Mouse (Mus musculus): ENCODE data around the gene Rnf113a1. TPM values are rescaled to one million over a fixed set of nuclear protein-coding genes. Genes with fewer than 3 reads are reported as not detected.
"Not testable (repeated sequence)": the region's sequence is repeated elsewhere in the genome, so short reads cannot be mapped to it uniquely, and the experiment has no call there.

Rnf113a1 gene
- total and polyA plus RNA-seq, 2 experiments, result 1.1 to 1.7 TPM

DNA sequence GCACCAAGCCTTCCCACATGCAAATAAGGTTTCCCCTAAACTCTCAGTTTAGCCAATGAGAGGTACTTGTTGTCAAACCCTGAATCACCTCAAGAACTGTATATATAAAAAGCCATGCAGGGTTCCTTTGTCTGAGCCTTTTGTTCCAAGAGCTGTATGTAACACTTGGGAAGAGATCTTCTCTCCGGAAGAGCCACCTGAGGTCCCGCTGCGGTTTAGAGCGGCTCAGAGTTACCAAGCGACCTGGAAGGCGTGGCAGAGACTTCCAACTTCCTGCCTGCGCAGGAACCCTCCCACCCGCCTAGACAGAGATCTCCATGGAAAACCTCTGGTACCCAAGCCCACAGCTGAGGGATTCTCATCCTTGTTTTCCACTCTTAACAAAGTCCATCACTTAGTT lies 7.6 kb downstream of the Rnf113a1 start:
- Histone ChIP-seq H3K79me2 (ENCODE audit: control insufficient read depth, insufficient read depth, low read length) (no peaks in the 10 kb centered on the region), H3K4me3 (ENCODE audit: insufficient read depth, low read depth, low read length) (no peak overlapping the region), H3K9ac (ENCODE audit: low read depth, low read length) (no peak overlapping the region), H3K27me3 (ENCODE audit: control insufficient read depth, insufficient read depth, low read length) (no peaks in the 10 kb centered on the region), H3K27ac (replicated peaks; ENCODE audit: insufficient read depth, low read depth, low read length) (no peak overlapping the region), H3K36me3 (ENCODE audit: control insufficient read depth, insufficient read depth, low read length) (no peaks in the 10 kb centered on the region), H3K4me1 (ENCODE audit: control insufficient read depth, insufficient read depth, low read length) (no peaks in the 10 kb centered on the region)
- DNase-seq (ENCODE audit: extremely low read depth, low read depth, low spot score), result no peak
- TF ChIP-seq POLR2A (IDR thresholded peaks at IDR 0.05; ENCODE audit: extremely low read depth, insufficient read depth, low read length) (no peak), CTCF (IDR thresholded peaks at IDR 0.05; ENCODE audit: low read depth, low read length) (no peak)
- WGBS, result 71% methylated on average over 8 of the region's 8 CpGs

DNA sequence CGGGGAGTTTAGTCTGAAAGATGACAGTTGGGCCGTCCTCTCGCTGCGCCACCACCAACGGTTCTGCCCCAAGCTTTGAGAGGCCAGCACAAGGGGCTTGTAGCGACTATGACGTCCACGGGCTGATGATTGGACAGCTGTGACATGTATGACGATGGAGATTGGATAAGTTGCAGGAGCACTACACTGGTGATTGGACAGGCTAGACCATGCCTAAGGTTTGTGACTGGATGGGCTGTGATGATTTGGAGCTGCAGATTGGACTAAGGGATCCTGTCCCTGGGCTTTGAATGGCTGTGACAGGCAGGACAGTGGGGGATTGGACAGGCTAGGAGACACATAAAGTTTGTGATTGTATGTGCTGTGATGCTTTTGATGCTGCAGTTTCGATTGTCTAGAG lies 19.9 kb downstream of the Rnf113a1 start, which contains the start of gene Gm9:
Gene Gm9 (minus strand): TSS at position 101 of the 400 bp plus-strand sequence.
- no peaks in the 10 kb centered on the region for H3K4me1 ChIP-seq (ENCODE audit: control insufficient read depth, insufficient read depth, low read length)
- no peaks in the 10 kb centered on the region for H3K79me2 ChIP-seq (ENCODE audit: control insufficient read depth, insufficient read depth, low read length)
- no peak within 1 kb of the TSS for H3K4me3 ChIP-seq (ENCODE audit: insufficient read depth, low read depth, low read length)
- no peak within 1 kb of the TSS for H3K27ac ChIP-seq (replicated peaks; ENCODE audit: insufficient read depth, low read depth, low read length)
- H3K27me3 ChIP-seq (ENCODE audit: control insufficient read depth, insufficient read depth, low read length), result no peaks in the 10 kb centered on the region
- no peak for DNase-seq (ENCODE audit: extremely low read depth, low read depth, low spot score)
- no peak within 1 kb of the TSS for H3K9ac ChIP-seq (ENCODE audit: low read depth, low read length)
- TF ChIP-seq POLR2A (IDR thresholded peaks at IDR 0.05; ENCODE audit: extremely low read depth, insufficient read depth, low read length) (no peak), CTCF (IDR thresholded peaks at IDR 0.05; ENCODE audit: low read depth, low read length) (no peak)
- 86% methylated on average over 10 of the region's 10 CpGs for WGBS
- no peaks in the 10 kb centered on the region for H3K36me3 ChIP-seq (ENCODE audit: control insufficient read depth, insufficient read depth, low read length)

DNA sequence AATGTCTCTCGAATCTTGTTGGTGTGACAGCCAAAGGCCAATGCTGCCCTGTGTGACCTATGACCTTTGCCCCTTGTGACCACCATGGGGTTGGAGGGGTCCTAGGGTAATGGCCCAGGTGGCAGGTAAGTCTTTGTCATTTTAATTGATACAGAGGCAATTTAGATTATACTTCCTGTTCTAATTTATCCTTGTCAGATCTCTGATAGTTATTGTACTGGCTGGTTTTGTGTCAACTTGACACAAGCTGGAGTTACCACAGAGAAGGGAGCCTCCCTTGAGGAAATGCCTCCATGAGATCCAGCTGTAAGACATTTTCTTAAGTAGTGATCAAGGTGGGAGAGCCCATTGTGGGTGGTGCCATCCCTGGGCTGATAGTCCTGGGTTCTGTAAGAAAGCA lies 31.1 kb downstream of the Rnf113a1 start, which contains the start of gene Rhox1:
Gene Rhox1 (minus strand): TSS at position 101 of the 400 bp plus-strand sequence.
- H3K4me1 ChIP-seq (ENCODE audit: control insufficient read depth, insufficient read depth, low read length); H3K79me2 ChIP-seq (ENCODE audit: control insufficient read depth, insufficient read depth, low read length); DNase-seq (ENCODE audit: extremely low read depth, low read depth, low spot score); H3K27ac ChIP-seq (replicated peaks; ENCODE audit: insufficient read depth, low read depth, low read length); H3K27me3 ChIP-seq (ENCODE audit: control insufficient read depth, insufficient read depth, low read length); H3K9ac ChIP-seq (ENCODE audit: low read depth, low read length); H3K36me3 ChIP-seq (ENCODE audit: control insufficient read depth, insufficient read depth, low read length); H3K4me3 ChIP-seq (ENCODE audit: insufficient read depth, low read depth, low read length): not testable (repeated sequence)
- WGBS, result 90% methylated on average over 1 of the region's 1 CpGs

Other genes starting within 250 kb of the Rnf113a1 start
- gene Sept6, start 199.5 kb upstream of the Rnf113a1 start, total RNA-seq (2014; rRNA removed), result 0.55 and 1.9 TPM in 2 replicates
- gene Sept6, start 199.5 kb upstream of the Rnf113a1 start, polyA plus RNA-seq (2012; rRNA removed), result 1.1 and 1.2 TPM in 2 replicates
- not detected in 2 replicates for gene Sowahd, start 142.4 kb upstream of the Rnf113a1 start, total RNA-seq (2014; rRNA removed)
- gene Sowahd, start 142.4 kb upstream of the Rnf113a1 start, polyA plus RNA-seq (2012; rRNA removed), result not detected in 2 replicates
- 175 and 207 TPM in 2 replicates for gene Rpl39, start 105.8 kb upstream of the Rnf113a1 start, total RNA-seq (2014; rRNA removed)
- gene Rpl39, start 105.8 kb upstream of the Rnf113a1 start, polyA plus RNA-seq (2012; rRNA removed), result 35.1 and 37.0 TPM in 2 replicates
- 4.6 and 5.7 TPM in 2 replicates for gene Upf3b, start 80.9 kb upstream of the Rnf113a1 start, total RNA-seq (2014; rRNA removed)
- gene Upf3b, start 80.9 kb upstream of the Rnf113a1 start, polyA plus RNA-seq (2012; rRNA removed), result 1.4 and 2.2 TPM in 2 replicates
- gene Nkap, start 64.5 kb upstream of the Rnf113a1 start, total RNA-seq (2014; rRNA removed), result 4.3 and 5.0 TPM in 2 replicates
- 0.97 and 1.1 TPM in 2 replicates for gene Nkap, start 64.5 kb upstream of the Rnf113a1 start, polyA plus RNA-seq (2012; rRNA removed)
- not detected in 2 replicates for gene Akap14, start 22.4 kb upstream of the Rnf113a1 start, total RNA-seq (2014; rRNA removed)
- not detected in 2 replicates for gene Akap14, start 22.4 kb upstream of the Rnf113a1 start, polyA plus RNA-seq (2012; rRNA removed)
- gene Ndufa1, start 82 bp upstream of the Rnf113a1 start, total RNA-seq (2014; rRNA removed), result 297 and 311 TPM in 2 replicates
- 260 and 276 TPM in 2 replicates for gene Ndufa1, start 82 bp upstream of the Rnf113a1 start, polyA plus RNA-seq (2012; rRNA removed)
- gene Gm9, start 19.8 kb downstream of the Rnf113a1 start, total RNA-seq (2014; rRNA removed), result not detected in 2 replicates
- gene Gm9, start 19.8 kb downstream of the Rnf113a1 start, polyA plus RNA-seq (2012; rRNA removed), result not detected in 2 replicates
- not detected in 2 replicates for gene Rhox1, start 31.0 kb downstream of the Rnf113a1 start, total RNA-seq (2014; rRNA removed)
- gene Rhox1, start 31.0 kb downstream of the Rnf113a1 start, polyA plus RNA-seq (2012; rRNA removed), result not detected in 2 replicates
- gene Rhox2a, start 53.7 kb downstream of the Rnf113a1 start, total RNA-seq (2014; rRNA removed), result not detected in 2 replicates
- not detected in 2 replicates for gene Rhox2a, start 53.7 kb downstream of the Rnf113a1 start, polyA plus RNA-seq (2012; rRNA removed)
- not detected in 2 replicates for gene Rhox3a, start 58.7 kb downstream of the Rnf113a1 start, total RNA-seq (2014; rRNA removed)
- gene Rhox3a, start 58.7 kb downstream of the Rnf113a1 start, polyA plus RNA-seq (2012; rRNA removed), result not detected in 2 replicates
- gene Rhox4a, start 74.1 kb downstream of the Rnf113a1 start, total RNA-seq (2014; rRNA removed), result not detected in 2 replicates
- gene Rhox4a, start 74.1 kb downstream of the Rnf113a1 start, polyA plus RNA-seq (2012; rRNA removed), result not detected in 2 replicates
- gene Rhox3a2, start 188.8 kb downstream of the Rnf113a1 start, total RNA-seq (2014; rRNA removed), result not detected in 2 replicates
- not detected in 2 replicates for gene Rhox3a2, start 188.8 kb downstream of the Rnf113a1 start, polyA plus RNA-seq (2012; rRNA removed)
- not detected in 2 replicates for gene Rhox4a2, start 199.6 kb downstream of the Rnf113a1 start, total RNA-seq (2014; rRNA removed)
- gene Rhox4a2, start 199.6 kb downstream of the Rnf113a1 start, polyA plus RNA-seq (2012; rRNA removed), result not detected in 2 replicates
- gene Rhox2b, start 220.8 kb downstream of the Rnf113a1 start, total RNA-seq (2014; rRNA removed), result not detected in 2 replicates
- gene Rhox2b, start 220.8 kb downstream of the Rnf113a1 start, polyA plus RNA-seq (2012; rRNA removed), result not detected in 2 replicates
- not detected in 2 replicates for gene Rhox4b, start 241.2 kb downstream of the Rnf113a1 start, total RNA-seq (2014; rRNA removed)
- gene Rhox4b, start 241.2 kb downstream of the Rnf113a1 start, polyA plus RNA-seq (2012; rRNA removed), result not detected in 2 replicates